In genomic region chr15:83765388-83766029, GRCm38 (mm10) we compare ENCODE assay signal across 18 mouse cellular contexts. TPM values are rescaled to one million over a fixed set of nuclear protein-coding genes. Genes with fewer than 3 reads are reported as not detected.
DNase-seq lines count a peak whose midpoint lies in the region; ATAC-seq and TF ChIP-seq lines count a peak whose summit lies in the region.
"Had no signal": no experiment of that assay in that cellular context is flagged by ENCODE, and none has a peak within 500 bp of the region (broad histone marks: within the 10 kb centered on the region; RNA-seq: fewer than 3 reads in every experiment).

No protein-coding gene starts in this region.

- no peak for TF ChIP-seq CTCF in ES-Bruce4 (IDR thresholded peaks at IDR 0.05; ENCODE audit: low read depth, low read length)

- ATAC-seq in hindbrain, embryonic 14.5 days (ENCODE audit: low FRiP score) = no peak

- peak overlapping the region; percentile 78 for H3K27ac ChIP-seq in hindbrain, embryonic 10.5 days
- H3K27ac ChIP-seq in hindbrain, embryonic 14.5 days = no peak overlapping the region
- H3K27ac ChIP-seq in ES-Bruce4 (ENCODE audit: insufficient read depth, low read length) = no peak overlapping the region; the same call in 1 of the 2 replicates
- H3K27ac ChIP-seq in embryonic facial prominence, embryonic 10.5 days (replicated peaks) = peak overlapping the region; percentile 69
- H3K27ac ChIP-seq: heart, adult 2 months; left cerebral cortex, adult 2 months; liver, embryonic 13.5 days; macrophage; neural tube, embryonic 13.5 days had no signal

- no peak overlapping the region for H3K4me3 ChIP-seq in hindbrain, embryonic 10.5 days
- H3K4me3 ChIP-seq in hindbrain, embryonic 14.5 days (replicated peaks; ENCODE audit: low read length) = no peak overlapping the region
- no peak overlapping the region for H3K4me3 ChIP-seq in ES-Bruce4 (ENCODE audit: low read depth, low read length)
- H3K4me3 ChIP-seq in embryonic facial prominence, embryonic 10.5 days = 0 out of 2 replicates have a peak overlapping the region, but pooled peaks have one; percentile 18
- H3K4me3 ChIP-seq: heart, adult 2 months; left cerebral cortex, adult 2 months; liver, embryonic 13.5 days; neural tube, embryonic 13.5 days had no signal

- H3K9ac ChIP-seq in hindbrain, embryonic 14.5 days = no peak overlapping the region
- H3K9ac ChIP-seq in ES-Bruce4 (ENCODE audit: low read depth, poor library complexity, severe bottlenecking) = no peak overlapping the region
- H3K9ac ChIP-seq: liver, embryonic 13.5 days; neural tube, embryonic 13.5 days had no signal

- no peaks in the 10 kb centered on the region for H3K9me3 ChIP-seq in hindbrain, embryonic 10.5 days
- no peaks in the 10 kb centered on the region for H3K9me3 ChIP-seq in hindbrain, embryonic 14.5 days (ENCODE audit: control insufficient read depth, low read length)
- no peaks in the 10 kb centered on the region for H3K9me3 ChIP-seq in ES-Bruce4 (replicated peaks; ENCODE audit: control insufficient read depth, insufficient read depth, low read length, poor library complexity, severe bottlenecking)
- H3K9me3 ChIP-seq in embryonic facial prominence, embryonic 10.5 days = no peaks in the 10 kb centered on the region
- H3K9me3 ChIP-seq: liver, embryonic 13.5 days; neural tube, embryonic 13.5 days had no signal

- H3K4me2 ChIP-seq in hindbrain, embryonic 14.5 days (replicated peaks) = no peak overlapping the region
- H3K4me2 ChIP-seq: liver, embryonic 13.5 days; neural tube, embryonic 13.5 days had no signal

- TF ChIP-seq POLR2A in ES-Bruce4 (IDR thresholded peaks at IDR 0.05; ENCODE audit: insufficient read depth, low read length) = no peak

- peak; percentile 22; the same call in 1 of the 2 replicates for TF ChIP-seq EP300 in ES-Bruce4 (IDR thresholded peaks at IDR 0.05; ENCODE audit: insufficient read depth, low read depth, low read length)

- WGBS in hindbrain, embryonic 10.5 days = 12% methylated on average over 6 of the region's 6 CpGs
- 12% methylated on average over 6 of the region's 6 CpGs for WGBS in hindbrain, embryonic 14.5 days
- WGBS in embryonic facial prominence, embryonic 10.5 days = 10% methylated on average over 6 of the region's 6 CpGs

- peaks cover 28% of the 10 kb centered on the region for H3K4me1 ChIP-seq in hindbrain, embryonic 10.5 days (replicated peaks)
- no peaks in the 10 kb centered on the region; the same call in 1 of the 2 replicates for H3K4me1 ChIP-seq in hindbrain, embryonic 14.5 days (replicated peaks; ENCODE audit: control insufficient read depth, insufficient read depth, low read length)
- peaks cover 3% of the 10 kb centered on the region for H3K4me1 ChIP-seq in ES-Bruce4 (ENCODE audit: control insufficient read depth, insufficient read depth, low read length)
- H3K4me1 ChIP-seq in embryonic facial prominence, embryonic 10.5 days = peaks cover 33% of the 10 kb centered on the region
- H3K4me1 ChIP-seq: liver, embryonic 13.5 days had no signal

- DNase-seq in hindbrain, embryonic 10.5 days (ENCODE audit: low spot score) = peak; percentile 68
- no peak for DNase-seq in hindbrain, embryonic 14.5 days (ENCODE audit: low spot score)
- peak; percentile 79 for DNase-seq in embryonic facial prominence, embryonic 10.5 days (ENCODE audit: low spot score)
- DNase-seq in forelimb bud, embryonic 11.5 days (ENCODE audit: low read depth, low spot score) = peak; percentile 33
- DNase-seq in adrenal gland, postnatal 25 days = no peak
- no peak for DNase-seq in yolk sac, embryonic 10.5 days (ENCODE audit: low spot score)
- no peak for DNase-seq in heart, adult 9 months (ENCODE audit: low spot score in 2 of 2)
- DNase-seq: cerebellum, adult 18-20 months; heart, adult 2 months; kidney, adult 2 months; liver, embryonic 13.5 days; right cerebral cortex, adult 18-20 months had no signal

- H3K36me3 ChIP-seq in hindbrain, embryonic 10.5 days = no peaks in the 10 kb centered on the region
- H3K36me3 ChIP-seq in hindbrain, embryonic 14.5 days (replicated peaks; ENCODE audit: control insufficient read depth, insufficient read depth) = no peaks in the 10 kb centered on the region
- no peaks in the 10 kb centered on the region for H3K36me3 ChIP-seq in ES-Bruce4 (ENCODE audit: control insufficient read depth, insufficient read depth, low read length, poor library complexity, severe bottlenecking)
- no peaks in the 10 kb centered on the region for H3K36me3 ChIP-seq in embryonic facial prominence, embryonic 10.5 days (replicated peaks)
- H3K36me3 ChIP-seq: liver, embryonic 13.5 days; neural tube, embryonic 13.5 days had no signal

- H3K27me3 ChIP-seq in hindbrain, embryonic 10.5 days (ENCODE audit: insufficient read depth, poor library complexity, severe bottlenecking) = peaks cover 15% of the 10 kb centered on the region; the same call in 1 of the 2 replicates
- no peaks in the 10 kb centered on the region for H3K27me3 ChIP-seq in hindbrain, embryonic 14.5 days (ENCODE audit: control insufficient read depth, insufficient read depth, low read length)
- H3K27me3 ChIP-seq in ES-Bruce4 (ENCODE audit: control insufficient read depth, insufficient read depth, low read length, poor library complexity, severe bottlenecking) = no peaks in the 10 kb centered on the region
- peaks cover 12% of the 10 kb centered on the region for H3K27me3 ChIP-seq in embryonic facial prominence, embryonic 10.5 days (replicated peaks; ENCODE audit: low read depth, poor library complexity, severe bottlenecking)
- H3K27me3 ChIP-seq: liver, embryonic 13.5 days; neural tube, embryonic 13.5 days had no signal

RNA-seq across cellular contexts. Expression of gene Mpped1, which starts 13.8 kb away (rescaled TPM):
- polyA plus RNA-seq in hindbrain, embryonic 10.5 days (2016; fragmentation: Nextera tagmentation; extraction: Ambion mirVana) = 5.5 TPM in 2 replicates
- 23.5 and 23.7 TPM in 2 replicates for polyA plus RNA-seq in hindbrain, embryonic 14.5 days (2014; fragmentation: Nextera tagmentation; extraction: Ambion mirVana)
- 0.35 and 0.75 TPM in 2 replicates for polyA plus RNA-seq in ES-Bruce4 (2011; ENCODE audit: insufficient read depth, insufficient read length, low read depth, missing spikeins)
- 6.4 and 7.0 TPM in 2 replicates for polyA plus RNA-seq in embryonic facial prominence, embryonic 10.5 days (2016; fragmentation: Nextera tagmentation; extraction: Ambion mirVana)
- total RNA-seq in adrenal gland, postnatal 25 days (2021) = not detected in 2 replicates
- total RNA-seq: heart, adult 2 months; hematopoietic stem cell, adult 5-6 weeks had no signal
- polyA plus RNA-seq: heart, adult 2 months; kidney, adult 2 months; large intestine, adult 2 months; macrophage had no signal

RNA-seq across cellular contexts. Expression of gene Scube1, which starts 40.7 kb away (rescaled TPM):
- 62.6 and 70.5 TPM in 2 replicates for polyA plus RNA-seq in hindbrain, embryonic 10.5 days (2016; fragmentation: Nextera tagmentation; extraction: Ambion mirVana)
- 10.4 and 12.7 TPM in 2 replicates for polyA plus RNA-seq in hindbrain, embryonic 14.5 days (2014; fragmentation: Nextera tagmentation; extraction: Ambion mirVana)
- polyA plus RNA-seq in ES-Bruce4 (2011; ENCODE audit: insufficient read depth, insufficient read length, low read depth, missing spikeins) = 0.51 and 0.91 TPM in 2 replicates
- polyA plus RNA-seq in embryonic facial prominence, embryonic 10.5 days (2016; fragmentation: Nextera tagmentation; extraction: Ambion mirVana) = 51.4 and 52.4 TPM in 2 replicates
- total RNA-seq in adrenal gland, postnatal 25 days (2021) = 3.9 and 4.8 TPM in 2 replicates
- total RNA-seq: hematopoietic stem cell, adult 5-6 weeks had no signal
- polyA plus RNA-seq: macrophage had no signal

Comparison
In these comparisons a context has a peak if more than half of its experiments do, and no peak if none do; other contexts are left out.
1. DNase-seq: peak in hindbrain, embryonic 10.5 days (single experiment), embryonic facial prominence, embryonic 10.5 days (single experiment) and forelimb bud, embryonic 11.5 days (single experiment); none in hindbrain, embryonic 14.5 days (single experiment), adrenal gland, postnatal 25 days (single experiment), yolk sac, embryonic 10.5 days (single experiment) and heart, adult 9 months (0 of 2).
2. H3K27ac ChIP-seq: peak in hindbrain, embryonic 10.5 days (single experiment) and embryonic facial prominence, embryonic 10.5 days (single experiment); none in hindbrain, embryonic 14.5 days (single experiment) and ES-Bruce4 (single experiment).